Mouse (Mus musculus) lung, embryonic 14.5 days (tissue): ENCODE measurements around the gene Cela1. TPM values are rescaled to one million over a fixed set of nuclear protein-coding genes. Genes with fewer than 3 reads are reported as not detected.

Experiments
- ATAC-seq: fragments of 200-750 bp; cut with Nextera tagmentation; 2 replicates; pipeline ENCODE4 v1.8.0; 2017; ENCODE audit warnings: mild to moderate bottlenecking, moderate TSS enrichment, moderate library complexity; ENCODE audit not compliant: insufficient read depth
- DNase-seq: peaks from one replicate; pipeline ENCODE4 v3.0.0-alpha.2; 2015
- H3K27ac ChIP-seq: fragments of 300-500 bp; sonication (generic); 2 replicates; pipeline ENCODE4 v1.5.1; 2014; ENCODE audit warnings: low read depth, mild to moderate bottlenecking, moderate library complexity
- H3K27me3 ChIP-seq: fragments of 300-500 bp; sonication (generic); 2 replicates; pipeline ENCODE4 v1.6.1; 2014; ENCODE audit warnings: low read length, control low read depth; ENCODE audit not compliant: insufficient read depth
- H3K36me3 ChIP-seq: fragments of 300-500 bp; sonication (generic); 2 replicates; pipeline ENCODE4 v1.6.1; 2014; ENCODE audit warnings: control low read depth; ENCODE audit not compliant: insufficient read depth
- H3K4me1 ChIP-seq: fragments of 300-500 bp; sonication (generic); 2 replicates; pipeline ENCODE4 v1.6.1; 2014; ENCODE audit warnings: antibody characterized with exemption, control low read depth; ENCODE audit not compliant: insufficient read depth
- H3K4me2 ChIP-seq: fragments of 300-500 bp; sonication (generic); 2 replicates; pipeline ENCODE4 v1.6.1; 2014; ENCODE audit warnings: mild to moderate bottlenecking
- H3K4me3 ChIP-seq: fragments of 300-500 bp; sonication (generic); 2 replicates; pipeline ENCODE4 v1.5.1; 2014; ENCODE audit warnings: low read depth, low read length
- H3K9ac ChIP-seq: fragments of 300-500 bp; sonication (generic); 2 replicates; pipeline ENCODE4 v1.6.1; 2014
- H3K9me3 ChIP-seq: fragments of 300-500 bp; sonication (generic); 2 replicates; pipeline ENCODE4 v1.6.1; 2016; ENCODE audit warnings: low read depth, low read length, control low read depth
- CTCF ChIP-seq: IDR thresholded peaks from 2 replicates; pipeline ENCODE4 v1.5.1; 2016; ENCODE audit warnings: antibody characterized with exemption, low read depth
- WGBS: fragments of 180-500 bp; shearing (Covaris S2); extraction: QIAGEN DNeasy Blood & Tissue Kit; methylation state at CpG from one replicate; pipeline ENCODE4 v1.1.7; 2014; 5-methylcytosine and 5-hydroxymethylcytosine counted together
- polyA plus RNA-seq: library from polyadenylated mRNA; unstranded; fragments of >200 nt; fragmentation: Nextera tagmentation; extraction: Ambion mirVana; gene quantifications from 2 replicates; pipeline ENCODE4 v1.2.1, GENCODE M21; 2014

Cela1 gene
- polyA plus RNA-seq, 1 experiment from 2014 or later, result 0.97 TPM

- H3K9me3 ChIP-seq, result no peaks in the 10 kb centered on the region
- H3K27me3 ChIP-seq, result no peaks in the 10 kb centered on the region; the same call in 1 of the 2 replicates
- no peaks in the 10 kb centered on the region for H3K36me3 ChIP-seq
- no peak overlapping the region for H3K4me2 ChIP-seq
- TF ChIP-seq CTCF, result no peak
- H3K4me1 ChIP-seq, result no peaks in the 10 kb centered on the region
- no peak overlapping the region for H3K9ac ChIP-seq
- DNase-seq (no peak), ATAC-seq (no peak)
- 39% methylated on average over 3 of the region's 3 CpGs for WGBS
- H3K4me3 ChIP-seq, result no peak overlapping the region
- H3K27ac ChIP-seq, result no peak overlapping the region
Observed at GRCm38 (mm10) chr15:100680381-100680780, 7.3 kb downstream of the Cela1 start.

GRCm38 (mm10) chr15:100679005-100679404, 8.7 kb downstream of the Cela1 start:
- DNase-seq (no peak), ATAC-seq (no peak)
- no peak for TF ChIP-seq CTCF
- Histone ChIP-seq H3K9ac (no peak overlapping the region), H3K4me3 (no peak overlapping the region), H3K27me3 (no peaks in the 10 kb centered on the region), H3K36me3 (no peaks in the 10 kb centered on the region), H3K9me3 (no peaks in the 10 kb centered on the region), H3K4me2 (no peak overlapping the region), H3K27ac (no peak overlapping the region), H3K4me1 (no peaks in the 10 kb centered on the region)
- WGBS, result 75% methylated on average over 14 of the region's 14 CpGs

GRCm38 (mm10) chr15:100678581-100678980, 9.1 kb downstream of the Cela1 start:
- Histone ChIP-seq H3K9ac (no peak overlapping the region), H3K27ac (no peak overlapping the region), H3K36me3 (no peaks in the 10 kb centered on the region), H3K4me1 (no peaks in the 10 kb centered on the region), H3K9me3 (no peaks in the 10 kb centered on the region), H3K27me3 (no peaks in the 10 kb centered on the region), H3K4me3 (no peak overlapping the region), H3K4me2 (no peak overlapping the region)
- 81% methylated on average over 12 of the region's 12 CpGs for WGBS
- no peak for TF ChIP-seq CTCF
- DNase-seq (no peak), ATAC-seq (no peak)

GRCm38 (mm10) chr15:100677675-100678074, 10.0 kb downstream of the Cela1 start:
- H3K27ac ChIP-seq, result no peak overlapping the region
- DNase-seq (no peak), ATAC-seq (no peak)
- H3K9ac ChIP-seq, result no peak overlapping the region
- H3K4me2 ChIP-seq, result no peak overlapping the region
- H3K4me1 ChIP-seq, result no peaks in the 10 kb centered on the region
- H3K4me3 ChIP-seq, result no peak overlapping the region
- no peaks in the 10 kb centered on the region for H3K36me3 ChIP-seq
- 87% methylated on average over 8 of the region's 8 CpGs for WGBS
- H3K27me3 ChIP-seq, result no peaks in the 10 kb centered on the region
- TF ChIP-seq CTCF, result no peak
- H3K9me3 ChIP-seq, result no peaks in the 10 kb centered on the region

- 87% methylated on average over 1 of the region's 1 CpGs for WGBS
- Histone ChIP-seq H3K9me3 (no peaks in the 10 kb centered on the region), H3K4me3 (no peak overlapping the region), H3K27ac (no peak overlapping the region), H3K4me2 (no peak overlapping the region), H3K4me1 (no peaks in the 10 kb centered on the region), H3K27me3 (no peaks in the 10 kb centered on the region), H3K36me3 (no peaks in the 10 kb centered on the region), H3K9ac (no peak overlapping the region)
- no peak for DNase-seq
- ATAC-seq, result no peak
- TF ChIP-seq CTCF, result peak; percentile 16
Observed at GRCm38 (mm10) chr15:100676521-100676920, 11.2 kb downstream of the Cela1 start.

- H3K4me3 ChIP-seq, result no peak overlapping the region
- 26% methylated on average over 3 of the region's 3 CpGs for WGBS
- no peak overlapping the region for H3K27ac ChIP-seq
- TF ChIP-seq CTCF, result no peak
- H3K4me1 ChIP-seq, result no peaks in the 10 kb centered on the region
- no peak for DNase-seq
- no peaks in the 10 kb centered on the region for H3K27me3 ChIP-seq
- ATAC-seq, result no peak
- H3K9ac ChIP-seq, result no peak overlapping the region
- no peaks in the 10 kb centered on the region for H3K36me3 ChIP-seq
- H3K4me2 ChIP-seq, result no peak overlapping the region
- no peaks in the 10 kb centered on the region for H3K9me3 ChIP-seq
Observed at GRCm38 (mm10) chr15:100675486-100675885, 12.2 kb downstream of the Cela1 start.

- no peaks in the 10 kb centered on the region for H3K27me3 ChIP-seq
- H3K9ac ChIP-seq, result no peak overlapping the region
- H3K4me2 ChIP-seq, result no peak overlapping the region
- ATAC-seq, result no peak
- DNase-seq, result no peak
- TF ChIP-seq CTCF, result no peak
- H3K4me3 ChIP-seq, result no peak overlapping the region
- H3K4me1 ChIP-seq, result no peaks in the 10 kb centered on the region
- no peak overlapping the region for H3K27ac ChIP-seq
- no peaks in the 10 kb centered on the region for H3K36me3 ChIP-seq
- H3K9me3 ChIP-seq, result no peaks in the 10 kb centered on the region
- 81% methylated on average over 10 of the region's 10 CpGs for WGBS
Observed at GRCm38 (mm10) chr15:100674566-100674965, 13.2 kb downstream of the Cela1 start.
